Mouse (Mus musculus): ENCODE results near the gene 2410137M14Rik.

GRCm38 (mm10) chr17:36948286-36948685, 32.8 kb downstream of the 2410137M14Rik start:
- TF ChIP-seq CTCF (IDR thresholded peaks at IDR 0.05; ENCODE audit: low read depth, low read length) (no peak), EP300 (IDR thresholded peaks at IDR 0.05; ENCODE audit: insufficient read depth, low read depth, low read length) (no peak)

All from ES-Bruce4 (cell line).